Mouse (Mus musculus) hindbrain, postnatal 0 days (tissue): ENCODE results near the gene Gm20662. TPM values are rescaled to one million over a fixed set of nuclear protein-coding genes. Genes with fewer than 3 reads are reported as not detected.
"Not testable (repeated sequence)": the region's sequence is repeated elsewhere in the genome, so short reads cannot be mapped to it uniquely, and the experiment has no call there.

ENCODE experiments used
- ATAC-seq: fragments of 200-750 bp; cut with Nextera tagmentation; 2 replicates; pipeline ENCODE4 v1.8.0; 2017; ENCODE audit warnings: mild to moderate bottlenecking, moderate TSS enrichment, moderate library complexity
- DNase-seq: peaks from one replicate; pipeline ENCODE4 v3.0.0-alpha.2; 2015; ENCODE audit warnings: low spot score
- H3K27ac ChIP-seq: fragments of 300-500 bp; sonication (generic); 2 replicates; pipeline ENCODE4 v1.5.1; 2014; ENCODE audit warnings: mild to moderate bottlenecking
- H3K27me3 ChIP-seq: fragments of 300-500 bp; sonication (generic); 2 replicates; pipeline ENCODE4 v1.6.1; 2014; ENCODE audit warnings: low read length, mixed read lengths; ENCODE audit not compliant: insufficient read depth
- H3K36me3 ChIP-seq: fragments of 300-500 bp; sonication (generic); 2 replicates; pipeline ENCODE4 v1.6.1; 2014; ENCODE audit warnings: low read length, mixed read lengths; ENCODE audit not compliant: insufficient read depth
- H3K4me1 ChIP-seq: fragments of 300-500 bp; sonication (generic); 2 replicates; pipeline ENCODE4 v1.6.1; 2014; ENCODE audit warnings: antibody characterized with exemption, low read length, mixed read lengths; ENCODE audit not compliant: insufficient read depth
- H3K4me2 ChIP-seq: fragments of 300-500 bp; sonication (generic); 2 replicates; pipeline ENCODE4 v1.6.1; 2014; ENCODE audit warnings: low read depth, mild to moderate bottlenecking, low read length, moderate library complexity, mixed read lengths
- H3K4me3 ChIP-seq: fragments of 300-500 bp; sonication (generic); 2 replicates; pipeline ENCODE4 v1.5.1; 2014; ENCODE audit warnings: low read length
- H3K9ac ChIP-seq: fragments of 300-500 bp; sonication (generic); replicated peaks from 2 replicates; pipeline ENCODE4 v1.6.1; 2014; ENCODE audit warnings: mild to moderate bottlenecking, low read length, moderate library complexity, mixed read lengths
- H3K9me3 ChIP-seq: fragments of 300-500 bp; sonication (generic); 2 replicates; pipeline ENCODE4 v1.6.1; 2016; ENCODE audit warnings: low read length, mixed read lengths
- CTCF ChIP-seq: IDR thresholded peaks from 2 replicates; pipeline ENCODE4 v1.5.1; 2016; ENCODE audit warnings: antibody characterized with exemption, control low read depth, low read depth
- WGBS: fragments of 180-500 bp; shearing (Covaris S2); extraction: QIAGEN DNeasy Blood & Tissue Kit; methylation state at CpG from one replicate; pipeline ENCODE4 v1.1.7; 2014; 5-methylcytosine and 5-hydroxymethylcytosine counted together
- polyA plus RNA-seq: library from polyadenylated mRNA; unstranded; fragments of >200 nt; fragmentation: Nextera tagmentation; extraction: Ambion mirVana; gene quantifications from 2 replicates; pipeline ENCODE4 v1.2.1, GENCODE M21; 2015
- total RNA-seq: library from RNA; depleted of rRNA; stranded (reverse); fragments of >200 nt; gene quantifications from 2 replicates; pipeline ENCODE4 v1.2.3, GENCODE M21; 2014

Gm20662 gene
- total and polyA plus RNA-seq, 2 experiments from 2014 or later: 3.3 TPM; not detected in 1

DNA sequence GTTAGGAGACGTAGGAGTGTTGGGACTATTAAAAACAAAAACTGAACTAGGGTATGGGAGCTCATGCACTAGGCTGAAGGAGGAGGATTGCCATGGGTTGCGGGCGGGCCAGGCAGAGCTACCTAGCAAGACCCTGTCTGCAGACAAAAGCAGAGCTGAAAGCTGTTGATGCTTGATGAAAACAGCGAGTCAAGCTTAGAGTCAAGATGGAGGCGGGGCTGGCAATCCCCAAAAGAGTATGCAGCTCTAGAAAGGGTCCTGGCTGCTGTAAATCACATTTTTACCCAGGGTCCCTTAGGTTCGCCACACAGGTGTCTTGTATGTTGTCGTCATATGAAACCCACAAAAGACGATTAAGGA lies 7.4 kb downstream of the Gm20662 start:
- Histone ChIP-seq H3K9me3 (no peaks in the 10 kb centered on the region), H3K36me3 (no peaks in the 10 kb centered on the region), H3K27ac (peak overlapping the region; percentile 99), H3K4me3 (peak overlapping the region; percentile 98), H3K9ac (peak overlapping the region; percentile 97), H3K27me3 (no peaks in the 10 kb centered on the region), H3K4me2 (peak overlapping the region; percentile 92), H3K4me1 (peaks cover 21% of the 10 kb centered on the region)
- no peak for TF ChIP-seq CTCF
- WGBS: 7% methylated on average over 8 of the region's 8 CpGs
- DNase-seq: peak; percentile 53
- no peak for ATAC-seq

DNA sequence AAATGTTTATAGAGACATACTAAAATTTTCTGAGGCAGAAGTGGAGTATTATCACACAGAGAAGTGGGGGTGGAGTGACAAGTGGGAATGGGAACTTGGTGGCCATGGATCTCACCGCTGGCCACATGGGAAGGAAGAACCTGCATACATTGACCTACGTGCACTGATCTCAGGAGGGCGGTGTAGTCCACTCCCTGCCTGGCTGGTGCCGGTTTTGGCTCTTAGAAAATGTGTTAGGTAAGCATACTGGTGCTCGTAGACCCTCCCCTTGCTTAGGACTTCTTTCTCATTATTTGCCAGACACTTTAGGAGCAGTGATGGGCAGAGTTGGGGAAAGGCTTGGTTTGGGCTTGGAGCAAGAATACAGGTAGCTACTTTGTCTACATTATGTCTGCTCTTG lies 11.9 kb downstream of the Gm20662 start:
- H3K9ac ChIP-seq: no peak overlapping the region
- DNase-seq (no peak), ATAC-seq (no peak)
- H3K9me3 ChIP-seq: no peaks in the 10 kb centered on the region
- no peak for TF ChIP-seq CTCF
- no peak overlapping the region for H3K27ac ChIP-seq
- H3K27me3 ChIP-seq: no peaks in the 10 kb centered on the region
- peaks cover 21% of the 10 kb centered on the region for H3K4me1 ChIP-seq
- H3K4me3 ChIP-seq: no peak overlapping the region
- 86% methylated on average over 5 of the region's 5 CpGs for WGBS
- H3K36me3 ChIP-seq: no peaks in the 10 kb centered on the region
- no peak overlapping the region for H3K4me2 ChIP-seq

DNA sequence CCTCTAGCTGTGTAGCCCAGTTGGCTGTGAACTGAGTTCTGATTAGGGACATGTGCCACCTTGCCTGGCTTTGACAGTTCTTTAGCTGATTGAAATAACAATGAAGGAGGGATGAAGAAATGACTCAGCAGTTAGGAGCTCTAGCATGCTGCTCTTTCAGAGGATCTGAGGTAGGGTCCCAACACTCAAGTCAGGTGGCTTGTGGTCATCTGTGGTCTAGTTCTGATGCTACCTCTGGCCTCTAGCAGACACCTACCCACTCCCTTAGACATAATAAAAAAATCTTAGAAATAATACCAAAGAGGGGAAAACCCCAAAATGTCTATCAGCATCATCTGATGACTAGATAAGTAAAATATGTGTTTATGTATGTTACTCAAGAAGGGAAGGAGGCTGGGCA lies 14.2 kb downstream of the Gm20662 start:
- no peaks in the 10 kb centered on the region for H3K9me3 ChIP-seq
- no peak overlapping the region for H3K4me2 ChIP-seq
- no peak for DNase-seq
- no peaks in the 10 kb centered on the region for H3K36me3 ChIP-seq
- peaks cover 3% of the 10 kb centered on the region; the same call in 1 of the 2 replicates for H3K4me1 ChIP-seq
- H3K27ac ChIP-seq: no peak overlapping the region
- no peak overlapping the region for H3K9ac ChIP-seq
- ATAC-seq: no peak
- H3K4me3 ChIP-seq: no peak overlapping the region
- TF ChIP-seq CTCF: no peak
- no peaks in the 10 kb centered on the region for H3K27me3 ChIP-seq

DNA sequence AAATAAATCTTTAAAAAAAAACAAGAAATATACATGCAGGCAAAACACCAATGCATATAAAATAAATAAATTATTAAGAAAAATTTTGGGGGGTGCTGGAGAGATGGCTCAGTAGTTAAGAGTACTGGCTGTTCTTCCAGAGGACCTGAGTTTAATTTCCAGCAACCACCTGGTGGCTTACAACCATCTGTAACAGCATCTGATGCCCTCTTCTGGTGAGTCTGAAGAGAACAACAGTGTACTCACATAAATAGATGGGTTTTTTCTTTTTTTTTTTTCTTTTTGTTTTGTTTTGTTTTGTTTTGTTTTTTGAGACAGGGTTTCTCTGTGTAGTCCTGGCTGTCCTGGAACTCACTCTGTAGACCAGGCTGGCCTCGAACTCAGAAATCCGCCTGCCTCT lies 17.4 kb downstream of the Gm20662 start:
- WGBS: 98% methylated on average over 2 of the region's 2 CpGs
- TF ChIP-seq CTCF: peak; percentile 18
- H3K9ac ChIP-seq, H3K4me3 ChIP-seq, H3K27me3 ChIP-seq, ATAC-seq, H3K4me2 ChIP-seq, DNase-seq, H3K36me3 ChIP-seq, H3K9me3 ChIP-seq, H3K27ac ChIP-seq, H3K4me1 ChIP-seq: not testable (repeated sequence)

DNA sequence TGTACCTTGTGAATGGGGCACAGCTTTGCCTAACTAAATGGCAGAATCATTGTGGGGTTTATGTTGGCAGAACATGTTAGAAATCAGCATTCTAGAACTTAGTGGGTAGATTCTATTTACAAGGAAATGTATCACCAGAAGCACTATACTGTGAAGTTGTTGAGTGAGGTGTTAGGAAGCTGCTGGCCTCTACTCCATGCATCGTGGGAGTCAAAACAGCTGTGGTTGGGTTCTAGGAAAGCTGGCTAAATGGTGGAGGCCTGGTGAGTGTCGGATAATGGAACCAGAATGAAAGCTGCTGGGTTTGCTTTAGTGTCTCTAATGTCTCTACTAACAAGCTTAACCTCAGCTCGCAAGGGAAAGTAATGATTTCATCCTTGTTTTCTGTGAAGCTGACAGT lies 21.0 kb downstream of the Gm20662 start:
- Histone ChIP-seq H3K4me1 (no peaks in the 10 kb centered on the region), H3K9ac (no peak overlapping the region), H3K27me3 (no peaks in the 10 kb centered on the region), H3K27ac (no peak overlapping the region), H3K4me2 (no peak overlapping the region), H3K36me3 (no peaks in the 10 kb centered on the region), H3K9me3 (no peaks in the 10 kb centered on the region), H3K4me3 (no peak overlapping the region)
- no peak for ATAC-seq
- no peak for DNase-seq
- WGBS: 78% methylated on average over 3 of the region's 3 CpGs
- TF ChIP-seq CTCF: no peak

DNA sequence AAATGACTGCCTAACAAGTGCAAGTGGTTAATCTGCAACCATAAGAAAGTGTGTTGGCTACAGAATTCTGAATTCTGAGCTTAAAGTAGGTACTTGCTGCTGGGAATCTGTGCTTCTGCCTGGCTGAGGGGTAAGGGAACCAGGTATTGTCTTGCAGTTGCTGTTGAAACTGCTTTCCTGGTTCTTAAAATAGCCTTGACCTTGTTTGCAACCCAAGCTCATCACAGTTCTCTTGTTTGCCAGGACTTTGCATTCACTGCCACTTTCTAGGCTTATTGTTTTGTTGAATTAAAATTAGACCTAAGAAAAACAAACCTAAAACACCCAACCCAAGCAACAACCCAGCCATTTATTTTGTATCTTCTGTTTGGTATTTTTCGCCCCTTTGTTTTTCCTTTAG lies 24.6 kb downstream of the Gm20662 start:
- 88% methylated on average over 1 of the region's 1 CpGs for WGBS

DNA sequence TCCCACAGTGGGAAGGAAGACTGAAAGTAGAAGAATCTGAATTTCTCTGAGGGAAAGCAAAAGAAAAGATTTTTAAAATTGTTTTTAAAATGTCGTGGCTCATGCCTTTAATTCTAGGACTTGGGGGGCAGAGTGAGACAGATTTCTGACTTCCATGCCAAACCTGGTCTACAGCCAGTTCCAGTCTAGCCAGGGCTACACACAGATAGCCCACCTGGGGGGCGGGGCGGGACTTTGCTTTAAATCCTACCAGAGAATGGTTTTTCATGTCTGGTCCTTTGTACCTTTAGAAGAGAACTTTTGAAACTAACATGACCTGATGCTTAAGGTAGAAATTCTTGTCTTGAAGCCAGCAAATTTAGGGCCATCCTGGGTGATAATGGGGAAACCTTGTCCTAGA lies 27.1 kb downstream of the Gm20662 start:
- no peak for ATAC-seq
- Histone ChIP-seq H3K27ac (no peak overlapping the region), H3K4me3 (no peak overlapping the region), H3K36me3 (peaks cover 14% of the 10 kb centered on the region), H3K9ac (no peak overlapping the region), H3K4me2 (no peak overlapping the region), H3K27me3 (no peaks in the 10 kb centered on the region), H3K9me3 (no peaks in the 10 kb centered on the region), H3K4me1 (no peaks in the 10 kb centered on the region)
- DNase-seq: no peak
- 88% methylated on average over 3 of the region's 3 CpGs for WGBS
- TF ChIP-seq CTCF: no peak

More for the DNA sequence above, 24.6 kb downstream of the Gm20662 start:
- DNase-seq: no peak
- H3K27ac ChIP-seq: no peak overlapping the region
- no peaks in the 10 kb centered on the region for H3K27me3 ChIP-seq
- H3K9ac ChIP-seq: no peak overlapping the region
- TF ChIP-seq CTCF: no peak
- H3K36me3 ChIP-seq: peaks cover 10% of the 10 kb centered on the region
- no peaks in the 10 kb centered on the region for H3K9me3 ChIP-seq
- H3K4me1 ChIP-seq: no peaks in the 10 kb centered on the region
- H3K4me2 ChIP-seq: no peak overlapping the region
- H3K4me3 ChIP-seq: no peak overlapping the region
- ATAC-seq: no peak

DNA sequence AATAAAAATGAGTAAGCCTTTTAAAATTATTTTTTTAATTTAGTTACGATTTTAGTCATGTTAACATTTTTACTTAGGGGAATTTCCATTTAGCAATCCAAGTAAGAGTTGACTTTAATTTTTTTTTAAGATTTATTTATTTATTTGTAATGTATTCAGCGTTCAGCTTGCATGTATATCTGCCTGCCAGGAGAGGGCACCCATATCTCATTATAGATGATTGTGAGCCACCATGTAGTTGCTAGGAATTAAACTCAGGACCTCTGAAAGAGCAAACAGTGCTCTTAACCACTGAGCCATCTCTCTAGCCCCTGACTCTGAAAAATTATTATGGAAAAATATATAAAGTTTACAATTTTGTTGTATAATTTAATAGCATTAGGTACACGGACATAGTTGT lies 30.4 kb downstream of the Gm20662 start:
- Histone ChIP-seq H3K4me2 (no peak overlapping the region), H3K9me3 (no peaks in the 10 kb centered on the region), H3K4me1 (no peaks in the 10 kb centered on the region), H3K9ac (no peak overlapping the region), H3K4me3 (no peak overlapping the region), H3K27me3 (no peaks in the 10 kb centered on the region), H3K27ac (no peak overlapping the region), H3K36me3 (peaks cover 14% of the 10 kb centered on the region)
- peak; percentile 31 for TF ChIP-seq CTCF
- no peak for ATAC-seq
- no peak for DNase-seq
- WGBS: 92% methylated on average over 3 of the region's 3 CpGs
